Mouse (Mus musculus) large intestine, adult 2 months (tissue): ENCODE data around the gene C8a. TPM values are rescaled to one million over a fixed set of nuclear protein-coding genes. Genes with fewer than 3 reads are reported as not detected.

Source experiments
- DNase-seq: peaks from one replicate; pipeline ENCODE4 v3.0.0-alpha.2; 2012; ENCODE audit warnings: low read depth, low spot score
- WGBS: fragments of 180-500 bp; shearing (Covaris S2); methylation state at CpG from one replicate; pipeline ENCODE4 v1.1.7; 2018; 5-methylcytosine and 5-hydroxymethylcytosine counted together
- polyA plus RNA-seq: library from polyadenylated mRNA; depleted of rRNA; stranded (reverse); fragments of >200 nt; gene quantifications from 2 replicates; pipeline ENCODE4 v1.2.3, GENCODE M21; 2012

The C8a gene
- polyA plus RNA-seq, 1 experiment, result 0.02 TPM

GRCm38 (mm10) chr4:104855216-104855615, 21.0 kb downstream of the C8a start:
- DNase-seq, result no peak
- WGBS, result 74% methylated on average over 2 of the region's 2 CpGs

GRCm38 (mm10) chr4:104843546-104843945, 32.7 kb downstream of the C8a start:
- 67% methylated on average over 4 of the region's 4 CpGs for WGBS
- DNase-seq, result no peak

- WGBS, result 40% methylated on average over 5 of the region's 5 CpGs
- DNase-seq, result no peak
Measured at GRCm38 (mm10) chr4:104842204-104842603, 34.0 kb downstream of the C8a start.

- no peak for DNase-seq
Measured at GRCm38 (mm10) chr4:104838342-104838741, 37.9 kb downstream of the C8a start.

GRCm38 (mm10) chr4:104835096-104835495, 41.1 kb downstream of the C8a start:
- WGBS, result 70% methylated on average over 5 of the region's 5 CpGs
- no peak for DNase-seq

More at GRCm38 (mm10) chr4:104838342-104838741, 37.9 kb downstream of the C8a start:
- 38% methylated on average over 2 of the region's 2 CpGs for WGBS

GRCm38 (mm10) chr4:104828939-104829338, 47.3 kb downstream of the C8a start:
- WGBS, result 59% methylated on average over 5 of the region's 5 CpGs
- DNase-seq, result no peak

- DNase-seq, result no peak
- 34% methylated on average over 7 of the region's 7 CpGs for WGBS
Measured at GRCm38 (mm10) chr4:104824381-104825077, 51.7 kb downstream of the C8a start.

GRCm38 (mm10) chr4:104823597-104824101, 52.5 kb downstream of the C8a start:
- 39% methylated on average over 4 of the region's 4 CpGs for WGBS
- DNase-seq, result no peak

- DNase-seq, result no peak
- WGBS, result 65% methylated on average over 4 of the region's 4 CpGs
Measured at GRCm38 (mm10) chr4:104819891-104820290, 56.3 kb downstream of the C8a start.

- DNase-seq, result no peak
- 61% methylated on average over 4 of the region's 4 CpGs for WGBS
Measured at GRCm38 (mm10) chr4:104818986-104819385, 57.2 kb downstream of the C8a start.

GRCm38 (mm10) chr4:104817509-104817908, 58.7 kb downstream of the C8a start:
- 67% methylated on average over 2 of the region's 2 CpGs for whole genome bisulfite sequencing

GRCm38 (mm10) chr4:104816519-104817232, 59.5 kb downstream of the C8a start:
- no peak for DNase-seq
- 75% methylated on average over 4 of the region's 4 CpGs for WGBS

More at GRCm38 (mm10) chr4:104817509-104817908, 58.7 kb downstream of the C8a start:
- DNase-seq, result no peak

- no peak for DNase-seq
- WGBS, result 51% methylated on average over 2 of the region's 2 CpGs
Measured at GRCm38 (mm10) chr4:104813617-104814016, 62.6 kb downstream of the C8a start.

GRCm38 (mm10) chr4:104810710-104811286, 65.4 kb downstream of the C8a start:
- WGBS, result 70% methylated on average over 10 of the region's 10 CpGs
- no peak for DNase-seq

GRCm38 (mm10) chr4:104805414-104806257, 70.6 kb downstream of the C8a start:
- DNase-seq, result no peak
- WGBS, result 73% methylated on average over 19 of the region's 19 CpGs

GRCm38 (mm10) chr4:104804100-104804499, 72.1 kb downstream of the C8a start:
- 60% methylated on average over 4 of the region's 4 CpGs for WGBS
- no peak for DNase-seq

GRCm38 (mm10) chr4:104801625-104802024, 74.6 kb downstream of the C8a start:
- WGBS, result 91% methylated on average over 3 of the region's 3 CpGs
- DNase-seq, result no peak

- no peak for DNase-seq
- WGBS, result 81% methylated on average over 9 of the region's 9 CpGs
Measured at GRCm38 (mm10) chr4:104798951-104799350, 77.2 kb downstream of the C8a start.

GRCm38 (mm10) chr4:104792111-104792510, 84.1 kb downstream of the C8a start:
- DNase-seq, result no peak
- 84% methylated on average over 4 of the region's 4 CpGs for WGBS

- DNase-seq, result no peak
- WGBS, result 68% methylated on average over 4 of the region's 4 CpGs
Measured at GRCm38 (mm10) chr4:104782346-104782745, 93.9 kb downstream of the C8a start.
